ENCODE assay signal across 9 mouse cellular contexts in the genomic region with DNA sequence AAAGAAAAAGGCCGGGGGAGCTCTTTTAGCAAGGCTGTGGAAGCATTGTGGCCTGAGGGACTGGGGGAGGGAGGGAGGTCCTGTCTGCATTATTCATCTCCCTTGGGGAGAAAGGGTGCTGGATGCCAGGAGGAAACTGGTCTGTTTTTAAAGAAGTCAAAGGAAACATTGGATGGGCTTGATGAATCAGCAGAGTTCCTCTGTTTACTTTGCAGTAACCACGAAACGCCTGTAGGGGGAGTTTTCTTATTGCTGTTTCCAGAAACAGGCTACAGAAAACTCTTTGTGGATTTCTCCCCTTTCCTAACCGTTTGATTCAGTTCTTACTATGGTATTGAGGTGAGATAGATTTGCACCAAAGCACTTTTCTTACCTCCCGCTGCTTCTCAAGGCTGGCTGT.
DNase-seq lines count a peak whose midpoint lies in the region; ATAC-seq lines count a peak whose summit lies in the region.
"Had no signal": no experiment of that assay in that cellular context is flagged by ENCODE, and none has a peak within 500 bp of the region (broad histone marks: within the 10 kb centered on the region; RNA-seq: fewer than 3 reads in every experiment).

No protein-coding gene starts in this region.

- no peak overlapping the region for H3K9ac ChIP-seq in midbrain, embryonic 16.5 days (ENCODE audit: low read depth, low read length)
- H3K9ac ChIP-seq: embryonic facial prominence, embryonic 15.5 days had no signal

- H3K4me3 ChIP-seq in midbrain, embryonic 10.5 days, result no peak overlapping the region
- H3K4me3 ChIP-seq in midbrain, embryonic 16.5 days (ENCODE audit: low read depth, low read length), result no peak overlapping the region
- H3K4me3 ChIP-seq: embryonic facial prominence, embryonic 15.5 days had no signal

- 38% methylated on average over 5 of the region's 5 CpGs for WGBS in midbrain, embryonic 10.5 days
- WGBS in midbrain, embryonic 16.5 days, result 25% methylated on average over 5 of the region's 5 CpGs

- H3K36me3 ChIP-seq in midbrain, embryonic 10.5 days, result no peaks in the 10 kb centered on the region
- no peaks in the 10 kb centered on the region for H3K36me3 ChIP-seq in midbrain, embryonic 16.5 days (ENCODE audit: control insufficient read depth, insufficient read depth, low read length)
- H3K36me3 ChIP-seq: embryonic facial prominence, embryonic 15.5 days had no signal

- intact Hi-C loops in heart, postnatal 25 days (cut with DNase I), result loop anchor here (5.0 to 10.0 kb wide), 2 partner anchors 330 to 1172 kb away; no protein-coding TSS in a partner anchor

- ATAC-seq in midbrain, embryonic 16.5 days, result no peak

- H3K4me1 ChIP-seq in midbrain, embryonic 10.5 days, result peaks cover 22% of the 10 kb centered on the region
- peaks cover 8% of the 10 kb centered on the region; the same call in 1 of the 2 replicates for H3K4me1 ChIP-seq in midbrain, embryonic 16.5 days (ENCODE audit: control insufficient read depth, insufficient read depth, low read length)
- H3K4me1 ChIP-seq: embryonic facial prominence, embryonic 15.5 days had no signal

- peak; percentile 54 for DNase-seq in midbrain, embryonic 10.5 days (ENCODE audit: low spot score)
- DNase-seq in adrenal gland, postnatal 10 days, result peak; percentile 76
- DNase-seq in embryo, embryonic 11.5 days (ENCODE audit: low read depth, low spot score), result peak; percentile 46
- peak; percentile 36 for DNase-seq in heart, postnatal 25 days (ENCODE audit: low spot score)
- DNase-seq in left cerebral cortex, adult 9 months (ENCODE audit: low spot score in 2 of 2), result peak; percentile 2 to 68
- DNase-seq in retina, postnatal 7 days (ENCODE audit: low read depth, low spot score), result peak; percentile 28
- no peak for DNase-seq in T-cell, adult 2 months (ENCODE audit: low spot score)

- H3K9me3 ChIP-seq in midbrain, embryonic 10.5 days (replicated peaks), result no peaks in the 10 kb centered on the region
- no peaks in the 10 kb centered on the region for H3K9me3 ChIP-seq in midbrain, embryonic 16.5 days (replicated peaks; ENCODE audit: control insufficient read depth, low read length, poor library complexity, severe bottlenecking)
- H3K9me3 ChIP-seq: embryonic facial prominence, embryonic 15.5 days had no signal

- no peak overlapping the region for H3K4me2 ChIP-seq in midbrain, embryonic 16.5 days (ENCODE audit: low read length)
- H3K4me2 ChIP-seq: embryonic facial prominence, embryonic 15.5 days had no signal

- H3K27ac ChIP-seq in midbrain, embryonic 10.5 days (replicated peaks), result no peak overlapping the region; the same call in 1 of the 2 replicates
- no peak overlapping the region for H3K27ac ChIP-seq in midbrain, embryonic 16.5 days (ENCODE audit: low read length)
- H3K27ac ChIP-seq: embryonic facial prominence, embryonic 15.5 days had no signal

- no peaks in the 10 kb centered on the region; the same call in 1 of the 2 replicates for H3K27me3 ChIP-seq in midbrain, embryonic 10.5 days (ENCODE audit: low read depth, poor library complexity, severe bottlenecking)
- H3K27me3 ChIP-seq in midbrain, embryonic 16.5 days (ENCODE audit: control insufficient read depth, insufficient read depth, low read depth, low read length), result no peaks in the 10 kb centered on the region
- H3K27me3 ChIP-seq: embryonic facial prominence, embryonic 15.5 days had no signal
